Mouse (Mus musculus): Measurements from ENCODE around the gene Gal3st4.

Gal3st4 gene

DNA sequence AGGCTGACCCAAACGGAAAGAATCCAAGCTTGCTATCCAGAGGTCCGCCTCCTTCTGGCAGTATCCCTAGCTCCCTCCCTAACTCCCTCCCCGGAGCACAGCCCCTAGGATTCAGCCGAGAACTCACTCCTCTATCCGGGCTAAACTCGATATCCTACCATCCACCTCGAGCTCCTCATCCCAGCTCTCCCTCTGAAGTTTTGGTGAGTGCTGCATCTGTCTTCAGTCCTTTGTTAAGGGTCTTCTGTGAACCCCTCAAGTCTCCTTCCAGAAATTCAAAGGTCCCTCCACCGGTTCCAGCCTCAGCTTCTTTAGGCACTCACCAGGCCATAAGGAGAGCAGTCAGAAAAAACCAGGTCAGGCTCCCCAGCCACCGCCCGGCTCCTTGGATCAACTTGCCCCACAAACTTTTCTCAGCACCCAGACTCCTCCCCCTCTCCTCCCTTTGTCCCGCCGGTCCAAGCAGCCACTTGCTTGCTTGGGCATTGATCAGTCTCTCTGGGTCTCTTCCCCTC lies at the start of gene Gal3st4:
Gene Gal3st4, minus strand, starts transcription at position 432 of the 515 bp plus-strand sequence.
- peak; percentile 78 for DNase-seq (ENCODE audit: low spot score)

DNA sequence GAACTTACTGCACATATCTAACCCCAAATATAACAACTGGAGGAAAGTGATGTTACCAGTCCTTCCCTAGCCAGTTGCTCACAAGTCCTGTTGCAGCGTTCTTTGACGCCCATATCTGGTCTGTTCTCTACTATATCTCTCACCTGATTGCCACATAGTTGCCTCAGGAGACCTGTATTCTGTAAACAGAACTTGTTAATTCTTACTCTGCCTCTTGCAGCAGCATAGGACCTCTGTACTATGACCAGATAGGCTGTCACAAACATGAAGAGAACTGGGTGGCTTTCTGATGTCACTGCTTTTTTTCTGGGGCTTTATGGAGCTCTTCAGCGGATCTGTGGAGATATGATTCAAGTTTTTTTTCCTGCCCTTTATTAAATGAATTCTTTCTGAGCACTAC lies 40.2 kb upstream of the Gal3st4 start:
- no peak for DNase-seq (ENCODE audit: low spot score)

DNA sequence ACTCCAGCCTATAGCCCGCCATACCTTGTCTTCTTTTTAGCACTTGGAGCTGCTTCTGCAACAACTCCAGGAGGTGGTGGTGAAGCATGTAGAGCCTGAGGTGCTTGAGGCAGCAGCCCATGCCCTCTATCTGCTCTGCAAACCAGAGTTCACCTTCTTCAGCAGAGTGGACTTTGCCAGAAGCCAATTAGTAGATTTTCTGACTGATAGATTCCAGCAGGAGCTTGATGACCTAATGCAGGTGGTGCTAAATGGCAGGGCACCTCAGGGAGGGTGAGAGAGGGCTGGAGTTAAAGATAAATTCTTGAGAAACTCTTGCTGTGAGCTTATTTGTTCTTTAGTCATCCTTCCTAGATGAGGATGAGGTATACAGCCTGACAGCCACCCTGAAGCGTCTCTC lies 27.0 kb upstream of the Gal3st4 start:
- no peak for DNase-seq (ENCODE audit: low spot score)

DNA sequence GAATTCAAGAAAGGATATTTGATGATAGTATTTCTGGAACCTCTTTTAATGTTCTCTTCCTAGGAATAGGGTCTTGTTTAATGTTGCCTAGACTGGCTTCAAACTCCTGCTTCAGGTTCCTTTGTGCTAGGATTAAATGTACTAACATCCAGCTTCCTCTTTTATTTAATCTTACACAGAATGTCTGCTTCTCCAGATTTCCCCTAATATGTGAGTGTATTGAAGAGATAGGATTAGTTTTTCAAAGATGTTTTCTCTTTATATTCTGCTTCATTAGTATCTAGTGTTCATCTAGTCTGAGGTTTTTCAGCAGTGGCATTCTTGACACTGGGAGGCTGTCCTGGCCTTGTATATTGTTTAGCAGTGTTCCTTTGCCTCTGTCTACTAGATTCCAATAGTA lies 21.5 kb upstream of the Gal3st4 start:
- DNase-seq (ENCODE audit: low spot score), result no peak

DNA sequence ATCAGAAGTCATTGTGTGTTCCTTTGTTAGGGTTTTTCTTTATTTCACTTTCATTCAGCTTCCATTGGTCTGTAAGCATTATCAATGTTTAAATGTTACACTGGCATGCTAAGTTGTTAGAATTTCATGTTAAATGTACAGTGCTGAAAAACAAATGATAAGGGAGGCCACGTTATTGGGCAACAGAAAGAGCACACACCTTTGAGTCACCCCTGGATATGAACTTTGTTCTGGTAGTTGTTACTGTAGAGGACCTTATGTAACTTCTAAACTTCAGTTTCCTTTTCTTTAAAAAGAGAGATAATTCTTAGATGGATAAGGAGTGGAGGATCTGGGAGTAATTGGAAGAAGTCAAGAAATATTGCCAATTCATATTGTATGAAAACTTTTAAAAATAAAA lies 19.0 kb upstream of the Gal3st4 start:
- DNase-seq (ENCODE audit: low spot score), result no peak

DNA sequence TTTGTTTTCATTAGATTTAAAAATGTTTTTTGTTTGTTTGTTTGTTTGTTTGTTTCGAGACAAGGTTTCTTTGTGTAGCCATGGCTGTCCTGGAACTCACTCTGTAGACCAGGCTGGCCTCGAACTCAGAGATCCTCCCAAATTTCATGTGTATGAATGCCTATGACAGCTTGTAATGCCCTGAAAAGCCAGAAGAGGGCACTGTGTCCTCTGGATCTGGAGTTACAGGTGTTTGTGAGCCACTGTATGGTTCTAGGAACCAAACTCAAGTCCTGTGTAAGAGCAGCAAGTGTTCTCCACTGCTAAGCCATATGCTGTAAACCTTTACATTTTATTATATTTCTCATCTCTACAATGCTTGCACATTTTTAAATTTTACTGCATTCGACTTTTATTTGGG lies 15.2 kb upstream of the Gal3st4 start:
- DNase-seq (ENCODE audit: low spot score), result no peak

DNA sequence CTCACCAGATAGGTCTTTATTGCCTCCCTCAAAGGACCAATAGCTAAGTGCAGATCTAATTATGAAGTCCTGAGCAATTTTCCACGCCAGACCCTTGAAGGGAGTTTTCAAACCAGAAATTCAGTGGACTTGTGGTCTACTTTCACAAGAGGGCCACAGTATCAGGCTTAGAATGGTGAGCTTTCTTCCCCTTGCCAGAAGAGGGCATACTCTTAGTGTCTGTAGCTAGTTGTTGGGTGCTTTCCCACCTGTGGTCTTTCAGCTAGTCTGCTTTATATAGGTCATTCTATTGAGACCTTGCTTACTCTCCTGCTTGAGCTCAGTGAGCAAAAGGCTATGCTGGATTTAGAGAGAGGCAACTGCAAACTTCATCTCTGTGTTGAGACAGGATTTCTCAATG lies 10.9 kb upstream of the Gal3st4 start:
- no peak for DNase-seq (ENCODE audit: low spot score)

DNA sequence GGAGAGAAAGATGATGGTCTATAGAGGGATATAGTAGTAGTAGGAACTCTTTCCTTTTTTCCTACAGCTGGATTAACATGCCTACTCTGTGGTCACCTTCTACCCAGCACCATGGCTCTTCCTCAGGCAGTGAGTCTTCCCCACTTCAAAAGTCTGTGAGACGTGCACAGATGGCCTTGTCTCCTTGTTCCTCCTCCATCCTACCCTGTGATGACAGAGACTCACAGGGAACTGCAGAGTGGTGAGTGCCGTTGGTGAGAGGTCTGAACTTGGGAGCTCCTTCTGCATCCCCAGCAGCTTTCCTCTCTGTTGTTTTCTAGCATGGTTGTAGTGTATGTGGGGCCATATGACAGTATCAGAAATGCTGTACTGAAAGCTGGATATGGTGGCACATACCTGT lies 9.2 kb upstream of the Gal3st4 start:
- no peak for DNase-seq (ENCODE audit: low spot score)

DNA sequence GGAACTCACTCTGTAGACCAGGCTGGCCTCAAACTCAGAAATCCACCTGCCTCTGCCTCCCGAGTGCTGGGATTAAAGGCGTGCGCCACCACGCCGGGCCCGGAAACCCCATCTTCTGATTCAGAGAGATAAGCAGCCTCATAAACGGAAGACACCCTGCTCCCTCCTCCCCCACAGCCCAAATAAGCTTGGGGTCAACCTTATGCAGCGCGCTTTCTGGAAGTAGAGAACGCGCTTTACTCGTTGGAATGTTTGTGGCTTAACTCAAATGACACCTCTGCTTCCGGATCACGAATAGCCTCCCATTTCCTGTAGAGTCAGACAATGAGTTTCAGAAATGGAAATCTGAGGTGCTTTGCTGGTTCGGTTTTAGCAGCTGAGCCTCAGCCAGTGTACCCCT lies 8.2 kb upstream of the Gal3st4 start:
- no peak for DNase-seq (ENCODE audit: low spot score)

DNA sequence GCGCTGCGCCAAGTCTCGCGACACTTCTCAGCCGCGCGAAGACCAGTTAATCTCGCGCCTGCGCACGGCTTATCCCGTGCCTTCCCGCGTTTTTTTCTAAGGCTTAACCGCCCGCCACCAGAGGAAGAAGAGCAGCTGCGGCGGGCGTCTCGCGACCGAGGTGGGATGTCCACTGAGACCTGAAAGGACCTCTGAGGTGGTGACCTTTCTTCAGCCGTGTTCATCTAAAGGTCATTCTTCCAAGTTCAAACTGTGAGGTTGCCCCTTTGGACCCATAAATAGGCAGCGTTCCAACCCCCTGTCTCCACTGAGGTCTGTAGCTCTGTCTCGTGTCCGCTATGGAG lies 7.8 kb upstream of the Gal3st4 start:
- no peak for DNase-seq (ENCODE audit: low spot score)

DNA sequence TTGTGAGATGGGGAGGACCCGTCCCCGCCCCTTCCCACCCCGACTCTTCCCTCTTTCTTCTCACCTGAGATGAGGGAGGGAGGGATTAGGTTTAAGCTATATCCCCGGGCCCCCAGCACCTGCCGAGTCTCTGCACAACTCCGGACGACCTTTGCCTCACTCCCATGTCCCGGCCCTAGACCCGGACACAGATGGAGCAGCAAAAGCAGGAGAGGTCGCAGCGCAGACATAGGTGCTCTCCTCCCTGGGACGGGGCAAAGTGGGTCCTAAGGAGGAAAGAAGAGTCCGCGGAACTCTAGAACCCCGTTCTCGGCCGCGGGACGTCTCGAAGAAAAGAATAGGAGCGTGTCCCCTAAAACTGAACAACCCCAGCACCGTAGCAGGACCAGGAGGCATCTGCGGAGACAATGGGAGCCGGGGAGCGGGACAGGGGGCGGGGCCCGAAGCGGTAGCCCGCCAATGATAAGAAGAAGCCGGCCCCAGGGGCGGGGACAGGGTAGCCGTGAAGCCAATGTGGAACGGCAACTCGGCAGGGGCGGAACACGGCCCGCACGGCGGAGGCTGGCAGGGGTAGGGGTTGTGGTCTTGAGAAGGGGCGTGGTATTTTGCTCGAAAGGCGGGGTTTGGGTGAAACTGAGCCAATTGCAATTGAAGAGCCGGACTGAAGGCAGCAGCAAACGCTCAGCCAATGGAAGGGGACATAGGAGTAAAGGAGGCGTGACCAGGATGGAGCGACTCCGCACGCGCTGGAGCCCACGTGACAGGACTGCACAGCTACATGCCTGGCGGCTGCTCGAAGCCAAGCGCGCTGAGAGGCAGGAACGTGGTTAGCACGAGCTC lies 7.2 kb upstream of the Gal3st4 start, which contains the start of the genes Gm43720, Gpc2 and Stag3:
Gene Gm43720, minus strand, starts transcription at position 374 of the 840 bp plus-strand sequence.
Gene Gpc2, minus strand, starts transcription at position 421 of the 840 bp plus-strand sequence.
Gene Stag3, plus strand, starts transcription at position 656 of the 840 bp plus-strand sequence.
- DNase-seq (ENCODE audit: low spot score), result peak; percentile 98

DNA sequence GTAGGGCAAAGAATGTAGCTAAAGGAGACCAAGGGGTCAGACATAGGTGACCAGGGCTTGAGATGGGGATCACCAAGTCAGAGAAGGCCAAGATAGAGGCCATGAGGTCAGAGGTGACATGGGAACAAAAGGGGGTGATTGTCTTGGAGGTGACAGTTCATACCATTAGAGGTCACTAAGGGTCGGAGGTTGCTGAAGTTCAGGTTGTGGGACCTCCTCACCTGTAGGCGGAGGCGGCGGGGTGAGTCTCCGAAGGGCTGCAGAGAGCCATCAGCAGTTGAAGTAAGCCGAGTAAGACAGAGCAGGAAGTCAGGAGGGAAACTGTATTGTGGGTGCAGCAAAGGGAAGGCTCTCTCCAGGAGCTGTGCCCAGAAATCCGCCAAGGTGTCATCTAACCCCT lies 5.4 kb upstream of the Gal3st4 start:
- no peak for DNase-seq (ENCODE audit: low spot score)

DNA sequence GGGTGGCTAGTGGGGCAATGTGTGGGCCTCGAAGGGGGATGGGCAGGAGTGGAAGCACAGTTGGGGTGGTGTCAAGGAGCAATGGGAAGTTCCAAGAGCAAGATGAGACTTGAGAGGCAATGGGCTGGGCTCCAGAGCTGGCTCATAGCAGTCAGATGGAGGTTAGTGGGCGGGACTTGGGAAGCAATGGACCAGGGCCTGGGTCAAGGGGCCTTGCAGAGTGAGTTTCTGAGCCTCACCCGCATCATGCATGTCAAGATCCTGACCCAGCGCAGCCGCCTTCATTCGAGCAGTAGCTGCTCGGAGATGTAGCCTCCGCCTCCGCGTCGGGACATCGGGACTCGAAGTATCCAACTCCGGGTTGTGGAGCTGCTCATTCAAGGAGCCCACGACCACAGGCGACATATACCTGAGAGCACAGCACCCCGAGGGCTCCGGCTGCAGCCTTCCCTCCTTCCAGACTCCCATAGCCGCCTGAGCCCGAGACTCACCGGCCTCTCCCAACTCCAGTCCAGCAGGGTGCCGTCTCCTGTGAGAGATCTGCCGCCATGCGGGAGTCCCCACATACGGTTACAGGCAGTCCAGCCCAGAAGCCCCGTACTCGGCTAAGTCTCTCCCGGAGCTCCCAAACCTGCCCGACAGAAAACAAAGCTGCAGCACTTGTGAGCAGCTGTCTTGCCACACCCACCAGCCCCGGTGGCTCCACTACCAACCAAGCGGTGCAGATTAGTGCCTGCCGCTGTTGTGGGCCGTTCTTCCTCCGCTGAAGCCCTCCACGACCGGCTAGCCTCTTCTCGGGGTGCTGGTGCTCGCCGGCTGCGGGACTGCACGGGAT lies 2.8 kb upstream of the Gal3st4 start:
- peak; percentile 78 for DNase-seq (ENCODE audit: low spot score)

DNA sequence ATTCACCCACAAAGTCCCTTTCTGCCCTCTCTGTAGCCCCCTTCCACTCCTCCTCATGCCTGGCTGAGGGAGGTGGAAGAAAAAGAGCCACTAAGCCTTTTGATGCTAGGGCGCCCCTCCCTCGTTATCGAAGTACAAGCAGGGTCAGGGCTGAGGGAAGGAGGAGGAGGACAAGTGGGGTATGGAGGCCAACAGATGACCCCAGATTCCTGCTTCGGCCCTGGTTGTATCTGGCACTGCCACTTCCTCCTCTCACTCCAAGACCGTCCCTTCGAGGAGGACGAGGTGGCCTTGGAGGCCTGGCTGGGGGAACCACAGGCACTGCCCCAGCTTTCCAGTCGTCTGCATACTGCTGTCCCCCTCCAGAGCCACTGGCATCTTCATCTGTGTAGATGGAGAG lies 1.5 kb upstream of the Gal3st4 start:
- no peak for DNase-seq (ENCODE audit: low spot score)

DNA sequence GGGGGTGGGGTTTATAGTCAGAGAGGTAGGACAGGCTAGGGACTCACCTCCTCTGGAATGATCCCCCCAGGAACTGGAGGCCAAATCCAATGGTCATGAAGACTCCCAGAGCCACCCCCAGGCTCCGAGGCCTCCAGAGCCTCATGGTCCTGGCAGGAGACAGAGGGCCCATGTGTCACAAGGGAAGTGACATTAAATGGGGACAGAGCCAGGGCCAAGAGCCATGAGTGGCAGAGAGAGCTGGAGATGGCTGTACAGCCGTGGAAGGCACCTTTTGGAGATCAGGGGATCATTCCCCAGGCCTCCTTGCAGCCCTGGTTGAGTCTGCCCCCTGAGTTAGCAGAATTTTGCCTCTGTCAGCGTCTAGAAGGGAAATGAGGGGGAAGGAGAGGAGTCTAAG lies 1.4 kb downstream of the Gal3st4 start:
- no peak for DNase-seq (ENCODE audit: low spot score)

DNA sequence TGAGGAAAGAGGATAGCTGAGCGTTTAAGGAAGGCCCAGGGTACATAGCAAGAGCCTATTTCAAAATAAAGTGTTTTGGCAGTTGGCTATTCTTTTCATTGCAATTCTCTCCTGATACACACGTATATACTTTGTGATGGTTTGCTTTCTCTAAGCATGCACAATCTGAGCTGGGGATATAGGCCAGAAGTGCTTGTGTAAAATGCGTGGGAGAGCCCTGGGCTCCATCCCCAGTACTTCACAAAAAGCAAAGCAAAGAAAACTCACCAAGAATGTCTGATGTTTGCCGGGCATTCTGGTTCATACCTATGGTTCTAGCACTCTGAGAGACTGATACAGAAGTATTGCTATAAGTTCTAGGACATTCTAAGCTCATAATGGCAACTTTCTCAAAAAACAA lies 3.7 kb downstream of the Gal3st4 start:
- no peak for DNase-seq (ENCODE audit: low spot score)

DNA sequence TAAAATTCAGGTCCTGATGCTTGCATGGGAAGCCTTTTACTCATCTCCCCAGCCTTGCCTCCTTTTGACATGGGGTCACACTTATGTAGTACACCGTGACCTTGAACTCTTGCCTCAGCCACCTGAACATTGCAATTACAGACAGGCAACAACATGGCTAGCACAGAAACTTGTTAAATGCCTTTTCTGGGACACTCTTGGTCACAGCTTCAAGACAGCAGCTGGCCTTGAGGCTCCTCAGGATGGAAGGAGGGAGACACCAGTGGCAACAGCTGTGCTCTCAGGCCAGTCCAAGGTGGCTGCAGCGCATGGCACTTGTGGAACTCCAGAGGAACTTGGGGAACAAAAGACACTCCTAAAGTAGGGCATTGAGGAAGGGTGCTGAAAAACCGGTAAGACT lies 5.5 kb downstream of the Gal3st4 start:
- DNase-seq (ENCODE audit: low spot score), result no peak

DNA sequence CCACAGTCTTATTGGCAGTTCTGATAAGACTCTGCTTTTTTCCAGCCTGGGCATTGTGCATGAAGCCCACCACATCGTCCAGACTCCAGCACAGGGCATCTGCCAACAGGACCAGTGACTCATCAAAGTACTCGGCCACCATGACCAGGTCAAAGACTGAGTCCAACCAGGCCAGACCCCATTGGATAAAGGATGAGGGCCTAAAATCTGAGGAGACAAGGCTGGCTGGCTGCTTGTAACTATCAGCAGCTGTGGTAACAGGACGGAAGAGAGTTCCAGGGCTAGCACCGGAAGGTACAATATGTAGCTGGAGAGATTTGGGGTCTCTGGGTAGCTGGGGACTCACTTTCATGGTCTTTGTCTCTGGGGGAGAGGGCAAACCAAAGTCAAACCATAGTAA lies 6.9 kb downstream of the Gal3st4 start:
- DNase-seq (ENCODE audit: low spot score), result no peak

DNA sequence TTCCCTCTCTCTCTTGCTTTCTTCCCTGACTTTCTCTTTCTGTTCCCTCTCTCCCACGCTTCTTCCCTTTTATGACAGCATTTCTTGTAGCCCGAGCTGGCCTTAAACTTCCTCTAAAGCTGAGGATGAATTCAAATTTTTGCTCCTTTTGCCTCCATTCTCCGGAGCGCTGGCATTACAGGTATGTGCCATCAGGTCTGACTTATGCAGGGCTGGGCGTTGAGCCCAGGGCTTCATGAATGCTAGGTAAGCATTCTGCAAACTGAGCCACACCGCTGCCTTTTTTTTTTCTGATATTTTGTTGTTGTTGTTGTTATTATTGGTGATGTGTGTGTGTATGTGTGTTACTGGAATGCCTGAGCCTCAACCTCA lies 8.4 kb downstream of the Gal3st4 start:
- DNase-seq (ENCODE audit: low spot score), result no peak

DNA sequence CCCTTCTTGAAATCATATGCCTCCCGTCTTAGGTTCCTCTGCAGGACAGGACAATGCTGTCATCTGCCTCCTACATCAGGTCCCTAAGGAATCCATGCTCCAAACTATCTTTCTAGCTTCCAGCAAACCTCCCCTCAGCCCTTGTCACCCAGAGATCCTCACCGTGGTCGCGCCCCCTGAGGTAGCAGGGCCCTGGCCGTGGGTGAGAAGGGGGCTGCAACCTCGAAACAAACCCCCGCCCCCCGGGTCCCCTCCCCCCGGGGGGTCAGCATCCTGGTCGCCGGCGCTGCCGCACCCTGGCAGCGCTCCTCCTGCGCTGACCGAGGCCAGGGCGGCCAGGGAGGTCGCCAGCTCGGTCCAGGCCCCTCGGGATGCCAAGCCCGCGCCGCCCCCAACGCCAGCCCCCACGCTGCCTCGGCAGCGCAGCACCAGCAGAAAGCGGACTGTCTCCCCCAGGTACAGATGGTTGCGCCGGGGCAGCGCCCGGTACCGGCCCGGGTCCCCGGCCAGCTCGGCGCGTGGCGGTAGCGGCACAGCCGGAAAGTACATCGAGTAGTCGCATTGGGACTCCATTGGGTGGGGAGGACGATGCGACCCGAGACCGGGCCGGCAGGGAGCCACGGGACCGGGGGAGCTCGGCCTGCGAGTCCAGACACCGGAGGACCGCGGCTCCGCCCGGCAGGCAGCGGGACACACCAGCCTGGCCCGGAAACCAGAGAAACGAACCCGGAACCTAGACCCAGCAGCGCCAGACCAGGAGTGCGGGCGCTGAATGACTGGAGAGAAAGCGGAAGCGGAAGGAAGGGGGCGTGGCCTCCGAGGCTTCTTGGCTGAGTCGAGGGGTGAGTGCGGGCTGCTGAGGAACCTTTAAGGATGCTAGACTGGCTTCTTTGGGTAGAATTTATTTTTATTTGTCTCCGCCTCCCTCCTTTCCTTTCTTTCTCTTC lies 9.1 kb downstream of the Gal3st4 start, which contains the start of gene BC037034:
Gene BC037034, minus strand, starts transcription at position 774 of the 947 bp plus-strand sequence.
- DNase-seq (ENCODE audit: low spot score), result peak; percentile 97

DNA sequence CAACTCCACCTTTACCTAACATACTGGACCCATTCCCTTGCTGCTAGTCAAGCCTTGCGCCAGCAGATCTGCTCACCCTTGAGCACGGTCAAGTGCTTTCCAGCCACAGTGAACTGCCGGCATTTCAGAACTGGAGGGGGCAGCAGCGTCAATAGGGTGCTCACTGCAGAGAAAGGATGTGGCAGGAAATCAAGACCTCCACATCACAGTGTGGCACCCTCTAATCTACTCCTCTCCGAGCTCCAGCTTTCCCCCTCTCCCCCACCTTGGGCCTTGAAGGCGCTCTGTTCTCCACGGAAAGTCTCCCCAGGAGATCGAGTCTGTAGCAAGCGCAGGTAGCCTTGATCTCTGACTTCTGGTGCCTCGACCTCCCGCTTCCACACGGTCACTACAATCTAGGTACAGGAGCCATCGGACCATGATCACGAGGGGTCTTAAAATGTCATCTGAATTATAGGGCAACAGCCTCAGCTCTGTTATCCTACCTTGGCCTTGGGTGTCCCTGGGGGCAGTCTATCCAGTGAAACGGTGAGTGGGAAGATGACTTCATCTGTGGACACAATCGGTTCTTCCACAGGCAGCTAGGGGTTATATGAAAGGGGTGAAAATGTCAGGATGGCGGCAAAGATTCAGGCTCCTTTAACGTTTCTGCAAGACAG lies 9.9 kb downstream of the Gal3st4 start:
- DNase-seq (ENCODE audit: low spot score), result no peak

Measured in embryo, embryonic 10 days (tissue).